Mouse (Mus musculus): ENCODE data around the gene Tmem260.

DNA sequence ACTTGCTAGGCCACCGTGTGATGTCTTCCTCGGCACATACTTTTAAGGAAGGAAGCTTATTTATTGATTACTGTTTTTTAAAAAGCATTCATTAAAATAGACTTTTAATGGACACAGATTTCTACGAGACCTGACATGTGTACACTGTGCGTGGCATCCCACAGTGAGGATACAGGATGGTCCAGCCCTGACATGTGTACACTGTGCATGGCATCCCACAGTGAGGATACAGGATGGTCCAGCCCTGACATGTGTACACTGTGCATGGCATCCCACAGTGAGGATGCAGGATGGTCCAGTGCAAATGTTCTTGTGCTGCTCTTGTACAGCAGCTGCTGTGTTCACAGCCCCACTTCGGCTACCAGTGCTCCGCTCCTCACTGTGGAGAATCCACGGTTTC lies 56.6 kb downstream of the Tmem260 start:
- TF ChIP-seq CTCF (conservative IDR thresholded peaks at IDR 0.05 in 1 of 2, IDR thresholded peaks at IDR 0.05 in 1 of 2; ENCODE audit: low read depth in 2 of 2, low read length in 2 of 2), result no peak
- TF ChIP-seq UBTF (IDR thresholded peaks at IDR 0.05; ENCODE audit: low read depth, low read length), result no peak
- TF ChIP-seq USF2 (conservative IDR thresholded peaks at IDR 0.05; ENCODE audit: low read depth, low read length), result no peak
- TF ChIP-seq POLR2A (IDR thresholded peaks at IDR 0.05; ENCODE audit: low read depth, low read length), result no peak
- no peak for TF ChIP-seq PAX5 (IDR thresholded peaks at IDR 0.05; ENCODE audit: low read length)
- no peak for TF ChIP-seq MXI1 (IDR thresholded peaks at IDR 0.05; ENCODE audit: low read depth, low read length)
- TF ChIP-seq RAD21 (IDR thresholded peaks at IDR 0.05; ENCODE audit: low read depth, low read length), result no peak
- no peak for TF ChIP-seq SIN3A (IDR thresholded peaks at IDR 0.05; ENCODE audit: low read length)
- TF ChIP-seq E2F4 (IDR thresholded peaks at IDR 0.05; ENCODE audit: insufficient replicate concordance, low read depth, low read length), result no peak

Data from CH12.LX (cell line).